Mouse (Mus musculus) C2C12 (cell line): ENCODE data around the gene Il18bp.

Experiments
- CEBPB ChIP-seq: IDR thresholded peaks from one replicate; pipeline ENCODE4 v1.6.1; 2011; ENCODE audit warnings: low read depth, mild to moderate bottlenecking, control low read depth, moderate library complexity
- CTCF ChIP-seq: IDR thresholded peaks from one replicate; pipeline ENCODE4 v1.5.1; 2011; ENCODE audit not compliant: control insufficient read depth, insufficient read depth, insufficient read length
- FOSL1 ChIP-seq: IDR thresholded peaks from one replicate; pipeline ENCODE4 v1.8.0; 2011; ENCODE audit warnings: mild to moderate bottlenecking, low read length; ENCODE audit not compliant: poor library complexity, insufficient read depth, severe bottlenecking
- MAX ChIP-seq: IDR thresholded peaks from one replicate; pipeline ENCODE4 v1.6.1; 2011; ENCODE audit warnings: mild to moderate bottlenecking, control low read depth
- MYOG ChIP-seq: IDR thresholded peaks from one replicate; pipeline ENCODE4 v1.6.1; 2011; ENCODE audit not compliant: control insufficient read depth, insufficient read length; ENCODE audit errors: extremely low read depth
- USF1 ChIP-seq: IDR thresholded peaks from one replicate; pipeline ENCODE4 v1.6.1; 2011; ENCODE audit warnings: low read depth, mild to moderate bottlenecking, control low read depth, moderate library complexity

- no peak for TF ChIP-seq CTCF
- TF ChIP-seq USF1 = no peak
- no peak for TF ChIP-seq FOSL1
- TF ChIP-seq CEBPB = no peak
- TF ChIP-seq MAX = no peak
- no peak for TF ChIP-seq MYOG
Observed at GRCm38 (mm10) chr7:102006520-102006919, 12.0 kb downstream of the Il18bp start.
